Comparison of ENCODE assay signal across 25 mouse cellular contexts in the genomic region with DNA sequence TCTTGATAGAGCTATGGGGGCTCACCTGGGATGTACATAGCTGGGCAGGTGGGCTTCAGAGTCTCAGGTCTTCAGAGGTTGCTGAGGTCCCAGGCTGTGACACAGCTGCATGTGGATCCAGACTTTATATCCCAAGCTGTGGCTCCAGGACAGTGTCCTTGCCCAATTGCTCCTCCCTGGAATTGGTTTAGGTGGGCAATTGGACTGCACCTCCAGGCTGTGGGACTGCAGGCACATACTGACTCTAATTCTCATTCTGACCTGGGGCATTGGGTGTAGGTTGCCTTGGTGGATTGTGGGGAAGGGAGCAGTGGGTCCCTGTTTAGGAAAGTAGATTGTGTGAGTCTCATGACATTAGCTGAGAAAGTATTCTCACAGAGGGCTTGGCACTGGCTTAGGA. TPM values are rescaled to one million over a fixed set of nuclear protein-coding genes. Genes with fewer than 3 reads are reported as not detected.
DNase-seq lines count a peak whose midpoint lies in the region; TF ChIP-seq lines count a peak whose summit lies in the region.
"Had no signal": no experiment of that assay in that cellular context is flagged by ENCODE, and none has a peak within 500 bp of the region (broad histone marks: within the 10 kb centered on the region; RNA-seq: fewer than 3 reads in every experiment).

BC051665 (minus strand) TSS at position 101 of the 400 bp plus-strand sequence.

- H3K36me3 ChIP-seq in heart, adult 2 months (ENCODE audit: control insufficient read depth, insufficient read depth, low read length) = no peaks in the 10 kb centered on the region
- no peaks in the 10 kb centered on the region for H3K36me3 ChIP-seq in heart, embryonic 10.5 days
- H3K36me3 ChIP-seq: G1E had no signal

- H3K9me3 ChIP-seq in heart, embryonic 10.5 days = no peaks in the 10 kb centered on the region

- no peaks in the 10 kb centered on the region; the same call in 1 of the 2 replicates for H3K27me3 ChIP-seq in heart, adult 2 months (ENCODE audit: control insufficient read depth, insufficient read depth, low read length)
- H3K27me3 ChIP-seq in heart, embryonic 10.5 days (ENCODE audit: insufficient read depth, poor library complexity, severe bottlenecking) = no peaks in the 10 kb centered on the region
- H3K27me3 ChIP-seq: CH12.LX had no signal

- no peaks in the 10 kb centered on the region for H3K4me1 ChIP-seq in heart, adult 2 months (ENCODE audit: control insufficient read depth, insufficient read depth, low read length)
- H3K4me1 ChIP-seq in heart, embryonic 10.5 days = no peaks in the 10 kb centered on the region

- TF ChIP-seq POLR2A in heart, adult 2 months (IDR thresholded peaks at IDR 0.05; ENCODE audit: insufficient read depth, low read depth, low read length) = no peak

- no peak within 1 kb of the TSS for H3K4me3 ChIP-seq in heart, adult 2 months
- H3K4me3 ChIP-seq in heart, embryonic 10.5 days = no peak within 1 kb of the TSS

- no peak within 1 kb of the TSS for H3K27ac ChIP-seq in heart, adult 2 months
- no peak within 1 kb of the TSS for H3K27ac ChIP-seq in heart, embryonic 10.5 days

- intact Hi-C loops in heart, adult 2 months (cut with DNase I) = no loop called here
- intact Hi-C loops in heart, postnatal 25 days (cut with DNase I) = no loop called here

- H3K79me2 ChIP-seq in heart, adult 2 months (replicated peaks; ENCODE audit: control insufficient read depth, insufficient read depth, low read length) = no peaks in the 10 kb centered on the region

- DNase-seq in heart, adult 11 months = peak; percentile 59
- no peak for DNase-seq in heart, adult 2 months
- peak; percentile 11 for DNase-seq in heart, embryonic 10.5 days (ENCODE audit: low spot score)
- DNase-seq in heart, postnatal 25 days (ENCODE audit: low spot score) = no peak
- DNase-seq: adrenal gland, adult 2 months; adrenal gland, adult 8-10 months; adrenal gland, postnatal 10 days; adrenal gland, postnatal 14 days; adrenal gland, postnatal 25 days; adrenal gland, postnatal 36 days; B cell, adult 2 months; cerebellum, adult 11 months; cerebellum, adult 11-12 months; cerebellum, adult 18-20 months had no signal

- H3K9ac ChIP-seq in heart, adult 2 months (ENCODE audit: low read depth, low read length) = no peak within 1 kb of the TSS

- no peak for TF ChIP-seq CTCF in heart, adult 2 months (IDR thresholded peaks at IDR 0.05)

- TF ChIP-seq EP300 in heart, adult 2 months (IDR thresholded peaks at IDR 0.05; ENCODE audit: insufficient read depth, low read depth, low read length) = no peak

RNA-seq across cellular contexts. Expression of gene BC051665, which starts in this region (rescaled TPM):
- not detected for total RNA-seq in heart, adult 2 months (2021)
- not detected in 2 replicates for polyA plus RNA-seq in heart, adult 2 months (2012; rRNA removed)
- polyA plus RNA-seq in heart, embryonic 10.5 days (2016; fragmentation: Nextera tagmentation; extraction: Ambion mirVana) = not detected in 2 replicates
- not detected for total RNA-seq in heart, postnatal 25 days (2021)
- total RNA-seq: adrenal gland, adult 18-20 months; adrenal gland, adult 2 months; adrenal gland, adult 8-10 months; adrenal gland, postnatal 10 days; adrenal gland, postnatal 14 days; adrenal gland, postnatal 25 days; adrenal gland, postnatal 36 days; adrenal gland, postnatal 4 days; CH12.LX; ES-E14; G1E; MEL had no signal
- polyA plus RNA-seq: activated CD4-positive, CD25-positive, alpha-beta regulatory T cell, adult 4 months; adrenal gland, adult 2 months; brain, embryonic 14.5 days; C2C12; CD4-positive, CD25-positive, alpha-beta regulatory T cell, adult 4 months; G1E; Patski had no signal

Comparison
In these comparisons a context has a peak if more than half of its experiments do, and no peak if none do; other contexts are left out.
1. Peak in DNase-seq in heart, embryonic 10.5 days; RNA of the gene not detected or under 1 TPM.